Mouse (Mus musculus) hindbrain, embryonic 16.5 days (tissue): ENCODE results near the gene Zfp697. TPM values are rescaled to one million over a fixed set of nuclear protein-coding genes. Genes with fewer than 3 reads are reported as not detected.
"Not testable (repeated sequence)": the region's sequence is repeated elsewhere in the genome, so short reads cannot be mapped to it uniquely, and the experiment has no call there.

Experiments
- ATAC-seq: fragments of 200-750 bp; cut with Nextera tagmentation; 2 replicates; pipeline ENCODE4 v1.8.0; 2017; ENCODE audit warnings: moderate TSS enrichment, moderate library complexity
- H3K27ac ChIP-seq: fragments of 300-500 bp; sonication (generic); 2 replicates; pipeline ENCODE4 v1.5.1; 2014; ENCODE audit warnings: low read depth, mild to moderate bottlenecking, control low read depth, low read length, moderate library complexity
- H3K27me3 ChIP-seq: fragments of 300-500 bp; sonication (generic); replicated peaks from 2 replicates; pipeline ENCODE4 v1.6.1; 2014; ENCODE audit warnings: low read length; ENCODE audit not compliant: control insufficient read depth, insufficient read depth
- H3K36me3 ChIP-seq: fragments of 300-500 bp; sonication (generic); 2 replicates; pipeline ENCODE4 v1.6.1; 2014; ENCODE audit warnings: mild to moderate bottlenecking, low read length, moderate library complexity, mixed read lengths; ENCODE audit not compliant: control insufficient read depth, insufficient read depth
- H3K4me1 ChIP-seq: fragments of 300-500 bp; sonication (generic); 2 replicates; pipeline ENCODE4 v1.6.1; 2014; ENCODE audit warnings: low read depth, low read length; ENCODE audit not compliant: control insufficient read depth, insufficient read depth
- H3K4me2 ChIP-seq: fragments of 300-500 bp; sonication (generic); 2 replicates; pipeline ENCODE4 v1.6.1; 2014; ENCODE audit warnings: mild to moderate bottlenecking, low read length, control low read depth, moderate library complexity
- H3K4me3 ChIP-seq: fragments of 300-500 bp; sonication (generic); 2 replicates; pipeline ENCODE4 v1.5.1; 2014; ENCODE audit warnings: mild to moderate bottlenecking, low read length, control low read depth, moderate library complexity
- H3K9ac ChIP-seq: fragments of 300-500 bp; sonication (generic); 2 replicates; pipeline ENCODE4 v1.6.1; 2014; ENCODE audit warnings: low read depth, mild to moderate bottlenecking, control low read depth, low read length, moderate library complexity
- H3K9me3 ChIP-seq: fragments of 300-500 bp; sonication (generic); 2 replicates; pipeline ENCODE4 v1.6.1; 2014; ENCODE audit warnings: mild to moderate bottlenecking, low read length, moderate library complexity; ENCODE audit not compliant: control insufficient read depth
- WGBS: fragments of 180-500 bp; shearing (Covaris S2); extraction: QIAGEN DNeasy Blood & Tissue Kit; methylation state at CpG from one replicate; pipeline ENCODE4 v1.1.7; 2014; 5-methylcytosine and 5-hydroxymethylcytosine counted together
- polyA plus RNA-seq: library from polyadenylated mRNA; unstranded; fragments of >200 nt; fragmentation: Nextera tagmentation; extraction: Ambion mirVana; gene quantifications from 2 replicates; pipeline ENCODE4 v1.2.1, GENCODE M21; 2015

Gene Zfp697
- polyA plus RNA-seq, 1 experiment from 2014 or later = 15.1 TPM

DNA sequence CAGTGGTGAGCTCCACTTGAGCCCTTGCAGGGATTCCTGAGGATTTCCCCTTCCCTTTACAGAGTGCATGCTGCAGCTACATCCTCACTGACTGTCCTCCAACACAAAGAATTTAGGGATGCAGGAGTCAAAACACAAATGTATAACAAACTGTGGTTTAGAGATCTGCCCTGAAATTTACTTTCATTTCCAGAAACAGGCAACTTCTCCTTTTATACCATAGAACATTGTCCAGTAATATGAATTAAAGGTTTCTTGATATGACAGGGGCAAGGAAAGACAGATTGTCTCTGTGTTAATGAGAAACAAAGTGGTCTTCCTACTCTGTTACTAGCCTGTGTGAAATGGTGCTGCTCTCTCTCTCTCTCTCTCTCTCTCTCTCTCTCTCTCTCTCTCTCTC lies 115.1 kb downstream of the Zfp697 start:
- H3K27ac ChIP-seq, H3K9ac ChIP-seq, H3K36me3 ChIP-seq, H3K9me3 ChIP-seq, ATAC-seq, H3K4me2 ChIP-seq, H3K27me3 ChIP-seq, H3K4me1 ChIP-seq, H3K4me3 ChIP-seq: not testable (repeated sequence)

DNA sequence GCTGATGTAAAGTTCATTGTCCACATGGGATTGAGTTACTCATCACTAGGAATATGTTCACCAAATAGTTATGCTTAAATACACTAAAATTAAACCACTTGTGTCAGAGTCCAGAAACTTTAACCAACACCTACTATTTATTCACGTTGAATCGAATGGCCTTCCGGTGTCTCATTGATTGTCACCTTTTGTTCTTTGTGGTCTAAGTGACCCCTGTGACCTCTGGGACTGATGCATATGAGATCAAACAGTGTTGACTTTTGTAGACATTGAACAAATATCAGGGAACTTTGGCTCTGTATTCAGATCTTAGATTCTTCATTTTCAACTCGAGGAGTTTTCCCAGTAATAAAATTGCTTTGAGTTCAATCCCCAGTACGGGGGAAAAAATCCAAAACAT lies 125.0 kb downstream of the Zfp697 start:
- not testable (repeated sequence) for ATAC-seq, H3K4me3 ChIP-seq, H3K9me3 ChIP-seq, H3K4me1 ChIP-seq, H3K27me3 ChIP-seq, H3K9ac ChIP-seq, H3K4me2 ChIP-seq, H3K27ac ChIP-seq, H3K36me3 ChIP-seq
- no CpG with 5 or more reads among the region's 5 CpGs for WGBS

GRCm38 (mm10) chr3:98510414-98510813 lies 128.2 kb downstream of the Zfp697 start, which contains the start of gene Hsd3b4:
Hsd3b4 (minus strand) TSS chr3:98510514.
- not testable (repeated sequence) for H3K4me2 ChIP-seq, H3K9ac ChIP-seq, H3K4me1 ChIP-seq, H3K9me3 ChIP-seq, H3K36me3 ChIP-seq, ATAC-seq, H3K4me3 ChIP-seq, H3K27ac ChIP-seq, H3K27me3 ChIP-seq
- WGBS = no CpG with 5 or more reads among the region's 1 CpGs

DNA sequence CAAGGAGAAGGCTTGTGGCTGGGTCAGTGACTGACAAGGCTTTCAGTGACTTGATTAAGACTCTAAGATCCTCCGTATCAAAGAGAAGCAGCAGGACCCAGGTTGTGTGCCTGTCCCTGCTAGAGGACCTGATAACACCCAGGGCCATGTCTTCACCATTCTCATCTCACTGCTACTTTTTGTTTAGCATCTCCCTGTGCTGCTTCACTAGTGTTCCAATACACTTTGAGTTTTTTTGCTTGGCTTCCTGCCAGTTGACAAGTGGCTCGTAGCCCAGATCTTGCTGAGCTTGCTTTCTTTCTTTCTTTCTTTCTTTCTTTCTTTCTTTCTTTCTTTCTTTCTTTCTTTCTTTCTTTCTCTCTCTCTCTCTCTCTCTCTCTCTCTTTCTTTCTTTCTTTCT lies 140.5 kb downstream of the Zfp697 start:
- 43% methylated on average over 1 of the region's 2 CpGs for WGBS
- not testable (repeated sequence) for H3K27me3 ChIP-seq, H3K27ac ChIP-seq, H3K36me3 ChIP-seq, H3K4me3 ChIP-seq, H3K4me1 ChIP-seq, H3K9me3 ChIP-seq, ATAC-seq, H3K4me2 ChIP-seq, H3K9ac ChIP-seq

- not testable (repeated sequence) for H3K9ac ChIP-seq, H3K4me3 ChIP-seq, H3K36me3 ChIP-seq, H3K27ac ChIP-seq, ATAC-seq, H3K9me3 ChIP-seq, H3K27me3 ChIP-seq, H3K4me2 ChIP-seq, H3K4me1 ChIP-seq
- no CpG with 5 or more reads among the region's 1 CpGs for WGBS
Observed at GRCm38 (mm10) chr3:98524552-98524951, 142.3 kb downstream of the Zfp697 start.

GRCm38 (mm10) chr3:98524978-98525377 lies 142.7 kb downstream of the Zfp697 start:
- not testable (repeated sequence) for H3K4me2 ChIP-seq, H3K4me3 ChIP-seq, H3K27ac ChIP-seq, H3K4me1 ChIP-seq, H3K27me3 ChIP-seq, H3K36me3 ChIP-seq, ATAC-seq, H3K9ac ChIP-seq, H3K9me3 ChIP-seq

DNA sequence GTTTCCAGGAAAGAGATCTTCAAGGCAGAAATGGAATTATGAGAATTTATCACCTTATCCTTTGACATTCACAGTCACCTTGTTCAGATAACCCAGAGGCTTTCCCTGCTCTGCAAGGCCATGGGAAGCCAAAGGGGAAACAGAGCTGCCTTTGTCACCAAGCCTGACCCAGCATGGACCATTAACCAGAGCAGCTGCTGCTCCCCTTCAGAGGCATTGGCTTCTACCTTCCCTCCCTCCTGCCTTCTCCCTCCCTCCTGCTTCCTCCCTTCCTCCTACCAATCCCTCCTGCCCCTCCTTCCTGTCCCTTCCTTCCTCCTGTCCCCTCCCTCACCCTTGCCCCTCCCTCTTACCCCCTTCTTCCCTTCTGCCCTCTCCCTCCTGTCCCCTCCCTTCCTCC lies 165.4 kb downstream of the Zfp697 start:
- not testable (repeated sequence) for ATAC-seq, H3K27me3 ChIP-seq, H3K27ac ChIP-seq, H3K36me3 ChIP-seq, H3K4me2 ChIP-seq, H3K4me3 ChIP-seq, H3K9ac ChIP-seq, H3K4me1 ChIP-seq, H3K9me3 ChIP-seq

GRCm38 (mm10) chr3:98548495-98548894 lies 166.2 kb downstream of the Zfp697 start:
- WGBS = 100% methylated on average over 1 of the region's 1 CpGs
- not testable (repeated sequence) for ATAC-seq, H3K4me1 ChIP-seq, H3K27me3 ChIP-seq, H3K4me2 ChIP-seq, H3K36me3 ChIP-seq, H3K27ac ChIP-seq, H3K4me3 ChIP-seq, H3K9me3 ChIP-seq, H3K9ac ChIP-seq

DNA sequence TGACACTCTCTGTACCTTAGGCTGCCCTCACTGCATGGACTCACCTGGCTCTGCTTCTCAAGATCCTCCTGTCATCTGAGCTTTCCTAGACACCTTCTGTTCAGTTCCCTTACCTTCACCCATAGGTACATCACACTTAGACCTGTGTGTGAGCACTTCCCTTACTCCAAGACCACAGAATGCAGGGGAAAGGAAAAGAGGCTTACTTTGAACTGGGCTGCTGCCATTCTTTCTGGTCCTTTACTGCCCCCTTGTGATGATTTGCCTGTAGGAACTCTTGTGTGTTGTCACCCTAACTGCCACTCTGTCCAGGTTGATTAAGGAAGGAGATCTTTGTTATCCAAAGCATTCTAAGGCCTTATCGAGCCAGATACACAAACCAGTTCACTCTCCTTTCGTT lies 168.0 kb downstream of the Zfp697 start:
- H3K4me2 ChIP-seq, H3K4me1 ChIP-seq, H3K27ac ChIP-seq, H3K36me3 ChIP-seq, H3K27me3 ChIP-seq, H3K9me3 ChIP-seq, H3K9ac ChIP-seq, H3K4me3 ChIP-seq: not testable (repeated sequence)
- peak; percentile 74 for ATAC-seq
- no CpG with 5 or more reads among the region's 2 CpGs for WGBS

DNA sequence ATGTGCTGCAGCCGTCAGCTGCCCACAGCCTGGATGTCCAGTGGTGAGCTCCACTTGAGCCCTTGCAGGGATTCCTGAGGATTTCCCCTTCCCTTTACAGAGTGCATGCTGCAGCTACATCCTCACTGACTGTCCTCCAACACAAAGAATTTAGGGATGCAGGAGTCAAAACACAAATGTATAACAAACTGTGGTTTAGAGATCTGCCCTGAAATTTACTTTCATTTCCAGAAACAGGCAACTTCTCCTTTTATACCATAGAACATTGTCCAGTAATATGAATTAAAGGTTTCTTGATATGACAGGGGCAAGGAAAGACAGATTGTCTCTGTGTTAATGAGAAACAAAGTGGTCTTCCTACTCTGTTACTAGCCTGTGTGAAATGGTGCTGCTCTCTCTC lies 168.6 kb downstream of the Zfp697 start:
- not testable (repeated sequence) for H3K4me2 ChIP-seq, H3K27me3 ChIP-seq, H3K36me3 ChIP-seq, H3K4me1 ChIP-seq, H3K9ac ChIP-seq, H3K4me3 ChIP-seq, ATAC-seq, H3K27ac ChIP-seq, H3K9me3 ChIP-seq
- no CpG with 5 or more reads among the region's 1 CpGs for WGBS
